Mouse (Mus musculus) small intestine, adult 2 months (tissue): ENCODE results near the gene E2f6. TPM values are rescaled to one million over a fixed set of nuclear protein-coding genes. Genes with fewer than 3 reads are reported as not detected.
A peak's percentile ranks its signal among the peaks of the same experiment; 100 is the strongest.

Experiments
- H3K27ac ChIP-seq: fragments of 200-500 bp; 2 replicates; pipeline ENCODE4 v1.5.1; 2012; ENCODE audit warnings: low read depth, low read length, control low read depth, inconsistent platforms; ENCODE audit not compliant: insufficient read depth
- H3K27me3 ChIP-seq: fragments of 200-500 bp; 2 replicates; pipeline ENCODE4 v1.6.1; 2012; ENCODE audit warnings: mild to moderate bottlenecking, moderate library complexity, low read length, inconsistent platforms; ENCODE audit not compliant: control insufficient read depth, insufficient read depth
- H3K36me3 ChIP-seq: fragments of 200-500 bp; 2 replicates; pipeline ENCODE4 v1.6.1; 2012; ENCODE audit warnings: mild to moderate bottlenecking, low read length, control low read depth, inconsistent platforms; ENCODE audit not compliant: control insufficient read depth, insufficient read depth
- H3K4me1 ChIP-seq: fragments of 200-500 bp; 2 replicates; pipeline ENCODE4 v1.6.1; 2012; ENCODE audit warnings: low read length, inconsistent platforms, mixed read lengths; ENCODE audit not compliant: control insufficient read depth, insufficient read depth, insufficient read length
- H3K4me3 ChIP-seq: fragments of 200-500 bp; 2 replicates; pipeline ENCODE4 v1.5.1; 2012; ENCODE audit warnings: low read depth, mild to moderate bottlenecking, control low read depth, inconsistent platforms, low read length, moderate library complexity
- CTCF ChIP-seq: fragments of 200-500 bp; IDR thresholded peaks from 2 replicates; pipeline ENCODE4 v1.5.1; 2012; ENCODE audit warnings: low read depth, mild to moderate bottlenecking, control low read depth, inconsistent platforms, low read length, moderate library complexity, mixed read lengths; ENCODE audit not compliant: insufficient replicate concordance, insufficient read length; ENCODE audit errors: extremely low read depth
- POLR2A ChIP-seq: fragments of 200-500 bp; IDR thresholded peaks from 2 replicates; pipeline ENCODE4 v1.6.1; 2012; ENCODE audit warnings: low read depth, mild to moderate bottlenecking, control low read depth, inconsistent platforms, low read length, moderate library complexity
- WGBS: fragments of 180-500 bp; shearing (Covaris S2); methylation state at CpG from one replicate; pipeline ENCODE4 v1.1.7; 2018; 5-methylcytosine and 5-hydroxymethylcytosine counted together
- polyA plus RNA-seq: library from polyadenylated mRNA; depleted of rRNA; stranded (reverse); fragments of >200 nt; gene quantifications from 2 replicates; pipeline ENCODE4 v1.2.3, GENCODE M21; 2012; rRNA removed

The E2f6 gene
- polyA plus RNA-seq, 1 experiment, result 6.2 TPM

DNA sequence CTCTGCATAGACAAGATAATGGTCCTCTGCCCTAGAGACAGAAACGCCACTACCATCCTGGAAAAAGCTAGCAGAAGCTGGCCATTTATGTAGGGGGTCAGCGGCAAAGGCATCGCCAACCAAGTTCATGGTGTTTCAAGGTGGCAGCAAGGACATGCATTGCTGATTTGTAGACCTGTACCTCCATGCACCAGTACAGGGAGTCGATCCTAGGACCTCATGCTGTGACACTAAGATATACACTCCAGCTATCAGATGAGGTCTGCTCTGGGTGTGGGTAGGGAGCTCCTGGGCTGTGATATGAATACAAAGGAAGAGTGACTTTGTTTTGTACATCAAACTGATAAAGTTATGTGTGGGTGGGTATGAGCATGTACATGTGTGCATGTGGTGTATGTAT is 69.3 kb downstream of the E2f6 start:
- H3K27ac ChIP-seq, result no peak overlapping the region
- H3K4me3 ChIP-seq, result no peak overlapping the region
- H3K4me1 ChIP-seq, result peaks cover 28% of the 10 kb centered on the region
- H3K27me3 ChIP-seq, result no peaks in the 10 kb centered on the region
- no peaks in the 10 kb centered on the region for H3K36me3 ChIP-seq
- 88% methylated on average over 4 of the region's 4 CpGs for WGBS
- TF ChIP-seq POLR2A (no peak), CTCF (no peak)

DNA sequence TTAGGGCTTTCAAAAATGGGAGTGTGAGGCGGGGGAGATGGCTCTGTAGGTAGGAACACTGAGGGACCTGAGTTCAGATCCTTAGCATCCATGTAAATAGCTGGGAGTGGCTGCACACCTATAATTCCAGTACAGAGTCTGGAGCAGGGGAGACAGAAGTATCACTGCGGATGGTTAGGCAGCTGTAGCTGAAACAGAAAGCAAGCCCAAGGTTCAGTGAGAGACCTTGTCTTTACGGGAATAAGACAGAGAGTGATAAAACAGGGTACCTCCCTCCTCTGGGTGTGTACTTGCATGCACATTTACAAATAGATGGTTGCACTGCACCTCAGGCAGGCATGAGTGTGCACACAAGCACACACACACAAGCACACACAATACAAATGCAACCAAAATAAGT is 71.7 kb downstream of the E2f6 start:
- Histone ChIP-seq H3K36me3 (no peaks in the 10 kb centered on the region), H3K27me3 (no peaks in the 10 kb centered on the region), H3K27ac (peak overlapping the region; percentile 64), H3K4me1 (peaks cover 14% of the 10 kb centered on the region; the same call in 1 of the 2 replicates), H3K4me3 (no peak overlapping the region)
- 36% methylated on average over 3 of the region's 3 CpGs for WGBS
- no peak for TF ChIP-seq CTCF
- TF ChIP-seq POLR2A, result no peak

DNA sequence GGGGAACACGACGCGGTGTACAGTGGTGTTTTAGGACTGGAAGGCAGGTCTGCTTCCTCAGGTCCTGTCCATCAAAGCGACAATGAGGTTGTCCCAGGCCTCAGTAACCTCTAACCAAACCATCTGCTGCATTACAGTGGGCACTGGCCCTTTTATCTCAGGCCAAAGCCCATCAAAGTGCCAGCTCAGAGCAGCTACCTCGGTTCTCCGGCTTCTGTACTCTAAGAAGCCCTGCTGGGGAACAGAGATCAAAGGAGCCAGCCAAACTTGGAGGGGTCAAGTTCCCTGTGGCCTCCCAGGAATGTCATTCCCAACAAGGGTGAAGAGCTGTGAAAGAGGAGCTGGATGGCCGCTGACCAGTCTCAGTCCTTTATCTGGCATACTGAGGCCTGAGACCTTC is 72.3 kb downstream of the E2f6 start:
- TF ChIP-seq POLR2A (no peak), CTCF (no peak)
- 81% methylated on average over 7 of the region's 7 CpGs for WGBS
- no peak overlapping the region for H3K4me3 ChIP-seq

DNA sequence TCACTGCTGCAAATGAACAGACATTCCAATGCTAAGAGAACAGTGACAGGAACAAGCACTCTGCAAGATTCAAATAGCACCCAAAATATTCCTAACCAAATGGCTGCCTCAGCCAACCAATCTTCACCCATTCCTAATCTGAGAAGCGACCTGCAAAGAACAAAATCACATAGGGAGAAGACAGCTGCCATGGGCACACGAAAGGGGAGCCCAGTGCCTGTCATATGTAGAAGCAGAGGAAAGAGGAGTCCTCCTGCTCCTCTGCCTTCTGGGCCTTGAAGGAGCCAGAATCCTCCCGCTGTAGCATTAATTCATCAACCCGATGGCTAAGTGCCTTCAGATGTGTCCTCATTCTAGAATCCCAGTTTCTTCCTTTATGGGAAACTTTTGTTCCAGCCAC is 73.8 kb downstream of the E2f6 start:
- Histone ChIP-seq H3K36me3 (no peaks in the 10 kb centered on the region), H3K4me3 (no peak overlapping the region), H3K4me1 (peaks cover 11% of the 10 kb centered on the region; the same call in 1 of the 2 replicates), H3K27ac (no peak overlapping the region), H3K27me3 (no peaks in the 10 kb centered on the region)
- 95% methylated on average over 4 of the region's 4 CpGs for WGBS
- TF ChIP-seq CTCF (no peak), POLR2A (no peak)

More for the DNA sequence above, 72.3 kb downstream of the E2f6 start:
- Histone ChIP-seq H3K27ac (peak overlapping the region; percentile 11; the same call in 1 of the 2 replicates), H3K36me3 (no peaks in the 10 kb centered on the region), H3K27me3 (no peaks in the 10 kb centered on the region), H3K4me1 (peaks cover 14% of the 10 kb centered on the region; the same call in 1 of the 2 replicates)

DNA sequence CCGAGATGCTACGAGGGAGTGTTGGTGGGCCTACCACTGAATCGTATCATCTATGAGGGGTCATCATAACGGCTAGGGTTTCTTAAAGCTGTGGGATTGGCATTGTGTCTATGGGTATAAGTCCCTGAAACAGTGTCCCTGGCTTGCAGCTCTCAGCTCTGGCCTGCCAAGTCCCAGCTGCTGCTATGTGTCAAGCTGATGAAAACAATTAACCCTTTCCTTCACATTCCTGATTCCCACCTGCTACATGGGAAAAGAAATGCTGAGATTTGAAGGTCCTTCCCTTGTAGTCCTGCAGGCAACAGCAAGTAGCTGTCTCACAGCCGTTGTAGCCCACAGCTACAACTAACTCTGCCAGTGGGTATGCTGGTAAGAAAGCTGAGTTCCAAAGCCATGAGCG is 75.6 kb downstream of the E2f6 start:
- 87% methylated on average over 6 of the region's 6 CpGs for WGBS
- Histone ChIP-seq H3K27me3 (no peaks in the 10 kb centered on the region), H3K36me3 (no peaks in the 10 kb centered on the region), H3K4me1 (peaks cover 11% of the 10 kb centered on the region; the same call in 1 of the 2 replicates), H3K27ac (no peak overlapping the region), H3K4me3 (no peak overlapping the region)
- no peak for TF ChIP-seq POLR2A
- TF ChIP-seq CTCF, result no peak

Other genes with a start within 250 kb of the E2f6 start
- 1.4 and 4.0 TPM in 2 replicates for gene Lpin1, start 200.0 kb upstream of the E2f6 start, polyA plus RNA-seq
- 0.15 TPM in 1 of 2 replicates, not detected in the other for gene Ntsr2, start 157.6 kb upstream of the E2f6 start, polyA plus RNA-seq
- 2.0 and 3.5 TPM in 2 replicates for gene Greb1, start 10.1 kb upstream of the E2f6 start, polyA plus RNA-seq
- 1.1 and 3.6 TPM in 2 replicates for gene Rock2, start 83.9 kb downstream of the E2f6 start, polyA plus RNA-seq
- 67.4 and 68.2 TPM in 2 replicates for gene Pqlc3, start 189.4 kb downstream of the E2f6 start, polyA plus RNA-seq
- gene 2410004P03Rik, start 200.8 kb downstream of the E2f6 start, polyA plus RNA-seq, result 0.05 and 0.06 TPM in 2 replicates